21 mouse cellular contexts compared by ENCODE assay signal in the genomic region with DNA sequence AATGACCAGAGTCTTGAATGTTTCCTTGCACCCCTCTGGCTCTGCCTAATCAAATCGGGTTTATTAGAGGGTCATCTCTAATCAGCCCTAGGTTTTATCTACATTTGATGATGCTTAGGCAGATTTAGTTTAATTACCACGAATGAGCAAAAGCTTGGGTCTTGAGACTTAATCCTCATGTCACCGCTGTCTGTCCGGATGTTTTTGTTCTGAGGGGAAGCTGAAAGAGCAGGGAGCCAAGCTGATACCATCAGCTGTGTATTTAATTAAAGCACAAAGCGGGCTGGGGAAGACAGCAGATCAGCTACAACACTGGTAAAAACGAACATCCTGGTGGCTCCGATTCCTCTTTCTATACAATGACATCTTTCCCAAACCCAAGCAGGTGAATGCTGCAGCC. TPM values are rescaled to one million over a fixed set of nuclear protein-coding genes. Genes with fewer than 3 reads are reported as not detected.
A peak's percentile ranks its signal among the peaks of the same experiment; 100 is the strongest.
DNase-seq lines count a peak whose midpoint lies in the region; ATAC-seq lines count a peak whose summit lies in the region.
"Had no signal": no experiment of that assay in that cellular context is flagged by ENCODE, and none has a peak within 500 bp of the region (broad histone marks: within the 10 kb centered on the region; RNA-seq: fewer than 3 reads in every experiment).

No protein-coding gene starts in this region.

- H3K4me3 ChIP-seq in heart, embryonic 12.5 days = no peak overlapping the region
- H3K4me3 ChIP-seq in kidney, embryonic 15.5 days (replicated peaks) = no peak overlapping the region
- H3K4me3 ChIP-seq: embryonic facial prominence, embryonic 12.5 days; erythroblast, embryonic 14.5 days; midbrain, embryonic 15.5 days; myocyte; neural tube, embryonic 15.5 days had no signal

- ATAC-seq in heart, embryonic 12.5 days (ENCODE audit: insufficient number of reproducible peaks, low FRiP score) = no peak
- no peak for ATAC-seq in kidney, embryonic 15.5 days (replicated peaks; ENCODE audit: low FRiP score)
- ATAC-seq: forebrain, embryonic 14.5 days; hindbrain, embryonic 16.5 days; intestine, embryonic 16.5 days; midbrain, embryonic 15.5 days had no signal

- H3K4me1 ChIP-seq in heart, embryonic 12.5 days (replicated peaks) = peaks cover 35% of the 10 kb centered on the region
- peaks cover 60% of the 10 kb centered on the region for H3K4me1 ChIP-seq in kidney, embryonic 15.5 days

- peak; percentile 39 to 63 for DNase-seq in heart, adult 18-20 months
- peak; percentile 25 for DNase-seq in kidney, postnatal 10 days
- peak; percentile 40 for DNase-seq in T-cell, adult 2 months (ENCODE audit: low spot score)
- DNase-seq in lung, postnatal 36 days = peak; percentile 53
- DNase-seq in gastrocnemius, postnatal 4 days (ENCODE audit: low spot score in 2 of 2) = no peak
- DNase-seq: cerebellum, postnatal 10 days; gastrocnemius, postnatal 36 days; right cerebral cortex, postnatal 25 days; thymus, postnatal 36 days had no signal

- H3K9ac ChIP-seq in heart, embryonic 12.5 days = no peak overlapping the region
- H3K9ac ChIP-seq in kidney, embryonic 15.5 days = no peak overlapping the region
- H3K9ac ChIP-seq: embryonic facial prominence, embryonic 12.5 days; midbrain, embryonic 15.5 days; neural tube, embryonic 15.5 days had no signal

- H3K27ac ChIP-seq in heart, embryonic 12.5 days (ENCODE audit: poor library complexity, severe bottlenecking) = no peak overlapping the region
- no peak overlapping the region for H3K27ac ChIP-seq in kidney, embryonic 15.5 days
- H3K27ac ChIP-seq: embryonic facial prominence, embryonic 12.5 days; midbrain, embryonic 15.5 days; neural tube, embryonic 15.5 days had no signal

- no peaks in the 10 kb centered on the region for H3K36me3 ChIP-seq in heart, embryonic 12.5 days
- no peaks in the 10 kb centered on the region for H3K36me3 ChIP-seq in kidney, embryonic 15.5 days
- H3K36me3 ChIP-seq: embryonic facial prominence, embryonic 12.5 days; G1E; midbrain, embryonic 15.5 days; neural tube, embryonic 15.5 days had no signal

- H3K4me2 ChIP-seq in heart, embryonic 12.5 days = no peak overlapping the region
- no peak overlapping the region for H3K4me2 ChIP-seq in kidney, embryonic 15.5 days
- H3K4me2 ChIP-seq: embryonic facial prominence, embryonic 12.5 days; liver, embryonic 11.5 days; midbrain, embryonic 15.5 days; neural tube, embryonic 15.5 days had no signal

- no peaks in the 10 kb centered on the region for H3K27me3 ChIP-seq in heart, embryonic 12.5 days (replicated peaks)
- H3K27me3 ChIP-seq in kidney, embryonic 15.5 days = no peaks in the 10 kb centered on the region
- H3K27me3 ChIP-seq: embryonic facial prominence, embryonic 12.5 days; midbrain, embryonic 15.5 days; neural tube, embryonic 15.5 days had no signal

- WGBS in heart, embryonic 12.5 days = 41% methylated on average over 7 of the region's 7 CpGs
- WGBS in kidney, embryonic 15.5 days = 46% methylated on average over 7 of the region's 7 CpGs

- H3K9me3 ChIP-seq in heart, embryonic 12.5 days (replicated peaks) = no peaks in the 10 kb centered on the region
- no peaks in the 10 kb centered on the region for H3K9me3 ChIP-seq in kidney, embryonic 15.5 days (replicated peaks)
- H3K9me3 ChIP-seq: embryonic facial prominence, embryonic 12.5 days; G1E; midbrain, embryonic 15.5 days; neural tube, embryonic 15.5 days had no signal

RNA-seq across cellular contexts. Expression of a gene that starts 56.3 kb away (rescaled TPM):
- 10 to 100 TPM; 24.3 to 29.9 TPM for total RNA-seq in heart, adult 18-20 months (2021)
- 21.1 and 25.3 TPM in 2 replicates for polyA plus RNA-seq in heart, embryonic 12.5 days (2016; fragmentation: Nextera tagmentation; extraction: Ambion mirVana)
- 25.6 and 27.7 TPM in 2 replicates for polyA plus RNA-seq in kidney, embryonic 15.5 days (2015; fragmentation: Nextera tagmentation; extraction: Ambion mirVana)
- 10 to 100 TPM; 43.4 to 57.3 TPM for total RNA-seq in gastrocnemius, postnatal 4 days (2021)

Comparison
In these comparisons a context has a peak if more than half of its experiments do, and no peak if none do; other contexts are left out.
1. DNase-seq: peak in heart, adult 18-20 months (2 of 2), kidney, postnatal 10 days (single experiment), T-cell, adult 2 months (single experiment) and lung, postnatal 36 days (single experiment); none in gastrocnemius, postnatal 4 days (0 of 2).